Mouse (Mus musculus): ENCODE measurements around the gene Chst15.

GRCm38 (mm10) chr7:132328648-132329047 is 11.6 kb upstream of the Chst15 start:
- no peak for TF ChIP-seq CTCF (IDR thresholded peaks at IDR 0.05; ENCODE audit: borderline replicate concordance, insufficient read depth, low read depth, low read length)
- TF ChIP-seq POLR2A (IDR thresholded peaks at IDR 0.05; ENCODE audit: borderline replicate concordance, insufficient read depth, low read length), result no peak
